Mouse (Mus musculus): ENCODE results near the gene Taar1. TPM values are rescaled to one million over a fixed set of nuclear protein-coding genes. Genes with fewer than 3 reads are reported as not detected.

Gene Taar1
- polyA plus RNA-seq, 1 experiment from 2014 or later: not detected

DNA sequence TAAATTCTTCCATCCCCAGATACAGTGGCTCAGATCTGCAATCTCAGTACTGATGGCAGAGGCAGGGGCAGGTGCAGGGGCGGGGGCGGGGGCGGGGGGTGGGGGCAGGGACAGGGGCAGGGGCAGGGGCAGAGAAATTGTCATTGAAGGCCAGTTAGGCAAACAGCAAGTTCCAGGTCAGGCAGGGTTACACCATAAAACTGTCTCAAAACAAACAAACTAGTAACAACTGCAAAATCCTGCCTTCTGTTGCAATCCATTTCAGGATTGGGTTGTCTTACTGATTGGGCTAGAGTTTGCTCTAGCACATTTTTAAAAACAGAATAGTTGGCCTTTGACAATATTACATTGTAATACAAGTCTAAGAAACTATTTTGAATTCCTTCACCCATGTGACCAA lies 2.3 kb downstream of the Taar1 start:
- no peaks in the 10 kb centered on the region for H3K4me1 ChIP-seq (ENCODE audit: control insufficient read depth, insufficient read depth, low read length)
- H3K9me3 ChIP-seq (replicated peaks; ENCODE audit: control insufficient read depth, low read length): no peaks in the 10 kb centered on the region
- no peak for ATAC-seq (ENCODE audit: insufficient read depth, low FRiP score)
- no peak overlapping the region for H3K9ac ChIP-seq (ENCODE audit: low read length)
- H3K27ac ChIP-seq (ENCODE audit: low read length): no peak overlapping the region
- no peak overlapping the region for H3K4me2 ChIP-seq (ENCODE audit: low read depth, low read length)
- H3K27me3 ChIP-seq (ENCODE audit: control insufficient read depth, insufficient read depth, low read length): no peaks in the 10 kb centered on the region
- H3K4me3 ChIP-seq (replicated peaks; ENCODE audit: low read length): no peak overlapping the region
- H3K36me3 ChIP-seq (ENCODE audit: control insufficient read depth, insufficient read depth, low read length): no peaks in the 10 kb centered on the region
- 45% methylated on average over 3 of the region's 3 CpGs for WGBS

DNA sequence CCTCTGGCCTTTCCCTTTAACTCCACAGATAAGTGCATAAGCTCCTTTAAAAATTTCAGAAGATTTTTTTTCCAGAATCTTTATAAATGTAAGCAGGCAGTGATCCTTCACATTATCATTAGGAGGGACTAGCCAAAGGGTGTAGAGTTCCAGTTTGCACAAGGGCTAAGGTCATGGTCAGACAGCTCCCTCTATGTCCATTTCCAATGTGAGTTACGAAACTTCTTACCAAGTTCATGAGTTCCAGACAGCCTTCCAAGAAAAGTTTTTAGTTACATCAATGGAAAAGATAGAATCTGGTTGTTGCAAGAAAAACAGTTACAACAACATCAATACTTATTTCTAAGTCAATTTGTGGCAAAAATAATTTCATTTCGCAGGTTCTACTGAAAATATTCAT lies 3.8 kb downstream of the Taar1 start:
- no peak overlapping the region for H3K27ac ChIP-seq (ENCODE audit: low read length)
- no peak overlapping the region for H3K4me3 ChIP-seq (replicated peaks; ENCODE audit: low read length)
- 87% methylated on average over 2 of the region's 2 CpGs for WGBS
- no peaks in the 10 kb centered on the region for H3K9me3 ChIP-seq (replicated peaks; ENCODE audit: control insufficient read depth, low read length)
- no peak for ATAC-seq (ENCODE audit: insufficient read depth, low FRiP score)
- H3K4me1 ChIP-seq (ENCODE audit: control insufficient read depth, insufficient read depth, low read length): no peaks in the 10 kb centered on the region
- no peaks in the 10 kb centered on the region for H3K36me3 ChIP-seq (ENCODE audit: control insufficient read depth, insufficient read depth, low read length)
- H3K4me2 ChIP-seq (ENCODE audit: low read depth, low read length): no peak overlapping the region
- H3K27me3 ChIP-seq (ENCODE audit: control insufficient read depth, insufficient read depth, low read length): no peaks in the 10 kb centered on the region
- H3K9ac ChIP-seq (ENCODE audit: low read length): no peak overlapping the region

DNA sequence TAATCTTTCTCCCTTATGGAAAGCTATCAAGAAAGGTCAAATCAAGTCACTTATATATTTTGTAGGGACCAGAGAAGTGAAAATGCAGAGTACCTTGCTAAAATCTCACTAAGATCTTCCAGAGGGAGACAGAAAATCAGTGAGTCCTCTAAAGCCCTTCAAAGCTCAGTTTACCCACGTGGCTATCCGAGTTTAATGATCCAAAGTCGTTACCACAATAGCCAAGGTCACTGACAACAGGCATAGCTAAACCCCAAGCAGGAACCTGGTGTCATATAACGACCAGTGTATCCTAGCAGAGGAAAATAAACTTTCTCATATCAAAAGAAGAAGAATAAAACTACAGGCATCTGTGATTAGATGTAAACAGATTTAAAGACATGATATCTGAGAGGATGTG lies 17.5 kb downstream of the Taar1 start:
- H3K4me3 ChIP-seq (replicated peaks; ENCODE audit: low read length): no peak overlapping the region
- H3K27me3 ChIP-seq (ENCODE audit: control insufficient read depth, insufficient read depth, low read length): no peaks in the 10 kb centered on the region
- no peak overlapping the region for H3K4me2 ChIP-seq (ENCODE audit: low read depth, low read length)
- H3K27ac ChIP-seq (ENCODE audit: low read length): no peak overlapping the region
- no peak for ATAC-seq (ENCODE audit: insufficient read depth, low FRiP score)
- no peaks in the 10 kb centered on the region for H3K9me3 ChIP-seq (replicated peaks; ENCODE audit: control insufficient read depth, low read length)
- H3K4me1 ChIP-seq (ENCODE audit: control insufficient read depth, insufficient read depth, low read length): no peaks in the 10 kb centered on the region
- no peaks in the 10 kb centered on the region for H3K36me3 ChIP-seq (ENCODE audit: control insufficient read depth, insufficient read depth, low read length)
- no peak overlapping the region for H3K9ac ChIP-seq (ENCODE audit: low read length)
- WGBS: 43% methylated on average over 4 of the region's 4 CpGs

DNA sequence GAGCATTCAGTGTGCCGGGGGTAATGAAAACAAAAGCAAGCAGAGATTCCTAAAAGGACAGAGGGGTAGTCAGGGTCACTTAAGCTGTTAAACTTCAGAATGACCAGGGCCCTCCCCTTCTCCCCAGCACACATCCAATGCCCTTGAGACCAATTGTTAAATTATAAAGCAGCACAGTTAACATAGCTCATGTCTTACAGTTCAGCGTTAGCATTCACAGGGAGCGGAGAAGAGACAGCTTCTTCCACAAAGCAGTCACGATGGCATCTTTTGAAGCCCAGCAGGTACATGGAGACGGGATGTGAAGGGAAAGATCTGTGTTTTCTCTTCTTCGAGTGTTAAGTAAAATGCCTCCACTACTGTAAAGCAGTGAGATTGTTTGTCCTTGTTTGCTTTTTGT lies 18.2 kb downstream of the Taar1 start, which contains the start of gene Taar2:
Taar2 (plus strand) TSS at position 261 of the 400 bp plus-strand sequence.
- H3K9ac ChIP-seq (ENCODE audit: low read length): no peak within 1 kb of the TSS
- no peaks in the 10 kb centered on the region for H3K4me1 ChIP-seq (ENCODE audit: control insufficient read depth, insufficient read depth, low read length)
- no peaks in the 10 kb centered on the region for H3K36me3 ChIP-seq (ENCODE audit: control insufficient read depth, insufficient read depth, low read length)
- no peak within 1 kb of the TSS for H3K27ac ChIP-seq (ENCODE audit: low read length)
- ATAC-seq (ENCODE audit: insufficient read depth, low FRiP score): no peak
- H3K27me3 ChIP-seq (ENCODE audit: control insufficient read depth, insufficient read depth, low read length): no peaks in the 10 kb centered on the region
- WGBS: 54% methylated on average over 6 of the region's 6 CpGs
- H3K4me3 ChIP-seq (replicated peaks; ENCODE audit: low read length): no peak within 1 kb of the TSS
- no peak within 1 kb of the TSS for H3K4me2 ChIP-seq (ENCODE audit: low read depth, low read length)
- no peaks in the 10 kb centered on the region for H3K9me3 ChIP-seq (replicated peaks; ENCODE audit: control insufficient read depth, low read length)

DNA sequence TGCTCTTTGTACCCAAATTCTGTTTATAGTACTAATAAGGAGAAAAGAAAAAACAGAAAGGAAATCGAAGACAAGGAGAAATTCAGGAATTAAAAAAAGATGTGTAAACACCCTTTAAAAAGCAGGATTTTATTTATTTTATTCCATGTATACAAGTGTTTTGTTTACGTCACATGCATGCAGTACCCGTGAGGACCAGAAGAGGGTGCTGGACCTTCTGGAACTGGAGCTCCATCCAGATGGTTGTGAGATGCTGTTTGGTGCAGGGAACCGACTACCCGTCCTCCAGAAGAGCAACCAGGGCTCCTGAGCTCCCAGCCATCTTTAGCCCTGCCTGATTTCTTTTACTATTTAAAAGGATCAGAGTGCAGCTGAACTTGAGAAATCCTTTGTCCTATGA lies 22.3 kb downstream of the Taar1 start:
- no peak for ATAC-seq (ENCODE audit: insufficient read depth, low FRiP score)
- H3K27me3 ChIP-seq (ENCODE audit: control insufficient read depth, insufficient read depth, low read length): no peaks in the 10 kb centered on the region
- no peaks in the 10 kb centered on the region for H3K36me3 ChIP-seq (ENCODE audit: control insufficient read depth, insufficient read depth, low read length)
- no peaks in the 10 kb centered on the region for H3K4me1 ChIP-seq (ENCODE audit: control insufficient read depth, insufficient read depth, low read length)
- 75% methylated on average over 5 of the region's 5 CpGs for WGBS
- no peak overlapping the region for H3K4me2 ChIP-seq (ENCODE audit: low read depth, low read length)
- no peak overlapping the region for H3K9ac ChIP-seq (ENCODE audit: low read length)
- H3K9me3 ChIP-seq (replicated peaks; ENCODE audit: control insufficient read depth, low read length): no peaks in the 10 kb centered on the region
- no peak overlapping the region for H3K4me3 ChIP-seq (replicated peaks; ENCODE audit: low read length)
- no peak overlapping the region for H3K27ac ChIP-seq (ENCODE audit: low read length)

DNA sequence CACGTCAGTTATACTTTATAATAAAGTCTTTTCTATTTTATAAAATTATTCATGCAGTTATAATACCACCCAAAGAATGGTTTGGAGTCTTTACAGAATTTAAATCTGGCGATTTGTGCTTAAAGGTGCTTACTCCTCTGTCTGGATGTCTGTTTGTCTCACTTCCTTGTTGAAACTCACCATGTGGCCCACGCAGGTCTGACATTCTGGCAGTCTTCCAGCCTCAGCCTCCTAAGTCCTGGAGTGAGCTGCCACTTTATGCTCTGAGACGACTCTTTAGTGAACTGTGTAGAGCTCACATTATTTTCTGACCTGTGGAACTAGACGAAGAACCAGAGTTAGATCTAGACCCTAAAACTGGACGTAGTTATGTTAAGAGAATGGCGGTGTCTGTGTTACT lies 27.9 kb downstream of the Taar1 start:
- no peaks in the 10 kb centered on the region for H3K4me1 ChIP-seq (ENCODE audit: control insufficient read depth, insufficient read depth, low read length)
- ATAC-seq (ENCODE audit: insufficient read depth, low FRiP score): no peak
- no peaks in the 10 kb centered on the region for H3K27me3 ChIP-seq (ENCODE audit: control insufficient read depth, insufficient read depth, low read length)
- H3K9ac ChIP-seq (ENCODE audit: low read length): no peak overlapping the region
- H3K36me3 ChIP-seq (ENCODE audit: control insufficient read depth, insufficient read depth, low read length): no peaks in the 10 kb centered on the region
- H3K4me2 ChIP-seq (ENCODE audit: low read depth, low read length): no peak overlapping the region
- no peaks in the 10 kb centered on the region for H3K9me3 ChIP-seq (replicated peaks; ENCODE audit: control insufficient read depth, low read length)
- 42% methylated on average over 7 of the region's 7 CpGs for WGBS
- no peak overlapping the region for H3K27ac ChIP-seq (ENCODE audit: low read length)
- no peak overlapping the region for H3K4me3 ChIP-seq (replicated peaks; ENCODE audit: low read length)

DNA sequence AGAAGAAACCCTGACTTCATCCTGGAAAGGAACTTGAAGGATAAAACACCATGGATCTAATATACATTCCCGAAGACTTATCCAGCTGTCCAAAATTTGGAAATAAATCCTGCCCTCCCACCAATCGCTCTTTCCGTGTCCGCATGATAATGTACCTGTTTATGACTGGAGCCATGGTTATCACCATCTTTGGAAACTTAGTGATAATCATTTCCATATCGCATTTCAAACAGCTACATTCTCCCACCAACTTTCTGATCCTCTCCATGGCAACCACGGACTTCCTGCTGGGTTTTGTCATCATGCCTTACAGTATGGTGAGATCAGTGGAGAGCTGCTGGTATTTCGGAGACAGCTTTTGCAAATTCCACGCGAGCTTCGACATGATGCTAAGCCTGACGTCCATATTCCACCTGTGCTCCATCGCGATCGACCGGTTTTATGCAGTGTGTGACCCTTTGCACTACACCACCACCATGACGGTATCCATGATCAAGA lies 29.4 kb downstream of the Taar1 start, which contains the start of gene Taar3:
Taar3 (plus strand) TSS at position 51 of the 498 bp plus-strand sequence.
- no peaks in the 10 kb centered on the region for H3K4me1 ChIP-seq (ENCODE audit: control insufficient read depth, insufficient read depth, low read length)
- no peak within 1 kb of the TSS for H3K4me2 ChIP-seq (ENCODE audit: low read depth, low read length)
- H3K27me3 ChIP-seq (ENCODE audit: control insufficient read depth, insufficient read depth, low read length): no peaks in the 10 kb centered on the region
- no peak for ATAC-seq (ENCODE audit: insufficient read depth, low FRiP score)
- no peaks in the 10 kb centered on the region for H3K36me3 ChIP-seq (ENCODE audit: control insufficient read depth, insufficient read depth, low read length)
- 86% methylated on average over 16 of the region's 16 CpGs for WGBS
- H3K9me3 ChIP-seq (replicated peaks; ENCODE audit: control insufficient read depth, low read length): no peaks in the 10 kb centered on the region
- H3K4me3 ChIP-seq (replicated peaks; ENCODE audit: low read length): no peak within 1 kb of the TSS
- no peak within 1 kb of the TSS for H3K27ac ChIP-seq (ENCODE audit: low read length)
- H3K9ac ChIP-seq (ENCODE audit: low read length): no peak within 1 kb of the TSS

DNA sequence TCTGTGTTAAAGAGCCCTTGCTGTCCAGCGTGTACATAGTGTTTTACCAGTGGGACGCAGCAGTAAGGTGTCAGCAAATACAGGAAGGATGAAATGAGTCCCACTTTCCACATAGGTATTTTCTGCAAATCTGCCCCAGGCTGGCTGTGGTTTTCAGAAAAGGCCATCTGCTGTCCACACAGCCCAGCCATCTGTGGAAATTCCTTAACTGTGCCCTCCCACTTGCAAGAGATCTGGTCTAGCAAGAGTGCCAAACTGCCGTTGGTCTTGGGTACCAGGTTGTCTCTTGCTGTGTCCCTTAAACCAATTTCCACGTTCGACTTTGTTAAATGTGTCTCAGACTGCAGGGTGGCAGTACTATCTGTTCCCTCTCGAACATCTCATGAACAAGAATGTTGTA lies 31.6 kb downstream of the Taar1 start:
- Histone ChIP-seq H3K27me3 (ENCODE audit: control insufficient read depth, insufficient read depth, low read length) (no peaks in the 10 kb centered on the region), H3K36me3 (ENCODE audit: control insufficient read depth, insufficient read depth, low read length) (no peaks in the 10 kb centered on the region), H3K4me2 (ENCODE audit: low read depth, low read length) (no peak overlapping the region), H3K27ac (ENCODE audit: low read length) (no peak overlapping the region), H3K4me3 (replicated peaks; ENCODE audit: low read length) (no peak overlapping the region), H3K9ac (ENCODE audit: low read length) (no peak overlapping the region), H3K9me3 (replicated peaks; ENCODE audit: control insufficient read depth, low read length) (no peaks in the 10 kb centered on the region), H3K4me1 (ENCODE audit: control insufficient read depth, insufficient read depth, low read length) (no peaks in the 10 kb centered on the region)
- WGBS: 76% methylated on average over 6 of the region's 6 CpGs
- no peak for ATAC-seq (ENCODE audit: insufficient read depth, low FRiP score)

DNA sequence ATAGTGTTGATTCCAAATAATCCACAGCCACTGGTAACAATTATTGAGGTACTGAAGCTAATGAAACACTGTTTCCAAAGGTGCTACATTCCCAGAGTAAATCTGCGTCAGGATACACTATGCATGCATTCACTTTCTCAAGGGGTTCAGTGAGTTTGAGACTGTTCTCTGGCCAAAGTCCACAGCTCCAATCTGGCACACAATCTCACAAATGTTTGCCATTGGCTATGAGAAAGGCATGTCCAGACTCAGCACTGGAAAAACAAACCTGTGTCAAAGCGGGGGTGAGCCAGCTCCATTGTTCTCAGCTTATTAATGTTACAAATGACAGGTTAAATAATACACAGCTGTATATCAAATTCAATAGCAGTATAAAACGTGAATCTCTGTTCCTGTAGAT lies 38.9 kb downstream of the Taar1 start:
- peak; percentile 76; the same call in 1 of the 2 replicates for ATAC-seq (ENCODE audit: insufficient read depth, low FRiP score)
- Histone ChIP-seq H3K36me3 (ENCODE audit: control insufficient read depth, insufficient read depth, low read length) (no peaks in the 10 kb centered on the region), H3K9me3 (replicated peaks; ENCODE audit: control insufficient read depth, low read length) (no peaks in the 10 kb centered on the region), H3K27me3 (ENCODE audit: control insufficient read depth, insufficient read depth, low read length) (no peaks in the 10 kb centered on the region), H3K4me2 (ENCODE audit: low read depth, low read length) (no peak overlapping the region), H3K4me3 (replicated peaks; ENCODE audit: low read length) (no peak overlapping the region), H3K27ac (ENCODE audit: low read length) (no peak overlapping the region), H3K4me1 (ENCODE audit: control insufficient read depth, insufficient read depth, low read length) (no peaks in the 10 kb centered on the region), H3K9ac (ENCODE audit: low read length) (no peak overlapping the region)
- WGBS: 40% methylated on average over 3 of the region's 3 CpGs
